Mouse (Mus musculus) erythroblast, embryonic 14.5 days (primary cell): ENCODE results near the gene Cbl. TPM values are rescaled to one million over a fixed set of nuclear protein-coding genes. Genes with fewer than 3 reads are reported as not detected.

ENCODE experiments used
- H3K27me3 ChIP-seq: 2 replicates; pipeline ENCODE4 v1.6.1; 2012; ENCODE audit warnings: inconsistent platforms; ENCODE audit not compliant: control insufficient read depth
- H3K36me3 ChIP-seq: 2 replicates; pipeline ENCODE4 v1.6.1; 2012; ENCODE audit warnings: mild to moderate bottlenecking, inconsistent platforms; ENCODE audit not compliant: control insufficient read depth
- H3K4me1 ChIP-seq: 2 replicates; pipeline ENCODE4 v1.6.1; 2012; ENCODE audit warnings: inconsistent platforms; ENCODE audit not compliant: control insufficient read depth
- H3K4me3 ChIP-seq: replicated peaks from 2 replicates; pipeline ENCODE3; 2012; ENCODE audit warnings: moderate library complexity, mild to moderate bottlenecking, inconsistent platforms
- H3K9me3 ChIP-seq: 2 replicates; pipeline ENCODE4 v1.6.1; 2012; ENCODE audit warnings: low read length, inconsistent platforms, mixed read lengths; ENCODE audit not compliant: control insufficient read depth
- GATA1 ChIP-seq: IDR thresholded peaks from 2 replicates; pipeline ENCODE4 v1.6.1; 2012; ENCODE audit warnings: low read length, inconsistent platforms, mixed read lengths
- TAL1 ChIP-seq: IDR thresholded peaks from 3 replicates; pipeline ENCODE4 v1.6.1; 2012; ENCODE audit warnings: low read length, inconsistent platforms, mixed read lengths
- polyA plus RNA-seq: library from polyadenylated mRNA; stranded (reverse); fragments of >175 nt; gene quantifications from 2 replicates; pipeline ENCODE4 v1.2.3, GENCODE M21; 2012

Cbl gene
- polyA plus RNA-seq, 1 experiment, result 0.16 TPM

- Histone ChIP-seq H3K4me3 (no peak overlapping the region), H3K27me3 (no peaks in the 10 kb centered on the region), H3K9me3 (no peaks in the 10 kb centered on the region), H3K36me3 (no peaks in the 10 kb centered on the region), H3K4me1 (no peaks in the 10 kb centered on the region; the same call in none of the 2 replicates)
- no peak for TF ChIP-seq TAL1
- TF ChIP-seq GATA1, result no peak
Observed at GRCm38 (mm10) chr9:44261388-44261787, 27.5 kb upstream of the Cbl start.

GRCm38 (mm10) chr9:44259014-44259413 is 25.2 kb upstream of the Cbl start:
- TF ChIP-seq GATA1, result no peak
- TF ChIP-seq TAL1, result no peak
- Histone ChIP-seq H3K4me1 (no peaks in the 10 kb centered on the region; the same call in 1 of the 2 replicates), H3K36me3 (no peaks in the 10 kb centered on the region), H3K9me3 (no peaks in the 10 kb centered on the region), H3K4me3 (no peak overlapping the region), H3K27me3 (no peaks in the 10 kb centered on the region)

DNA sequence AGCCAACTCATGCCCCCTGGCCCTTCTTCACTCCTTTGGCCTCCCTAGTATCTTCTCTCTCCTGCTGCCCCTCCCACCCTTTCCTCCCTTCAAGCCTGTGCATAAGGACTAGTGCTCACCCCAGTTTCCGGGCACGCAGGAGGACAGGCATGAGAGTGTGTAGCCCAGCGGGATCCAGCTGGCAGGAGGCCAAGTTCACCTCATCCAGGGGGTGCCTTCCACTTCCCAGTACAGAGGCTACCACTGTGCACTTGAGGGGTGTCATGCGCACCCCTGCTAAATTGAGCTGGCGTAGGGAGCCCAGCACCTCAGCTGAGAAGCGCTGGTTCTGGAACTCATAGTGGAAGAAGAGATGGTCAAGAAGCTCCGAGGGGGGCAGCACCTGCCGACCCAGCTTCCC is 22.4 kb upstream of the Cbl start:
- no peaks in the 10 kb centered on the region for H3K36me3 ChIP-seq
- H3K4me1 ChIP-seq, result peaks cover under 1% of the 10 kb centered on the region; the same call in 1 of the 2 replicates
- TF ChIP-seq TAL1, result no peak
- no peak for TF ChIP-seq GATA1
- no peak overlapping the region for H3K4me3 ChIP-seq
- H3K9me3 ChIP-seq, result no peaks in the 10 kb centered on the region
- H3K27me3 ChIP-seq, result no peaks in the 10 kb centered on the region; the same call in 1 of the 2 replicates

DNA sequence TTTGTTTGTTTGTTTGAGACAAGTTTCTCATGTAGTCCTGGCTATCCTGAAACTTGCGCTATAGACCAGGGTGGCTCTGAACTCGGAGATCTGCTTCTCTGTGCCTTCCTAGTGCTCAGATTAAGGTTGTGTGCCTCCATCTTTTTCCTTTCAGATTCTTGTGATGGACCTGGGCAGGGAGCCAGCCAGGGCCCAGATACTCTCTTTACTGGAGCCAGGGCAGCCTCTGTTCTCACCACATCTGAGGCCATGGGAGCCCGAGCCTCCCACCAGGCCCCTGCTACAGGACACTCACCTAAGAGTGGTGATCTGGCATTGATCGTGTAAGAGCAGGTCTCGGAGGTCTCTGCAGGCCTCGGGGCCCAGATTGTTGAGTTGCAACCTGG is 21.3 kb upstream of the Cbl start:
- no peaks in the 10 kb centered on the region; the same call in 1 of the 2 replicates for H3K27me3 ChIP-seq
- TF ChIP-seq GATA1, result no peak

GRCm38 (mm10) chr9:44254508-44255135 is 20.8 kb upstream of the Cbl start:
- peaks cover 14% of the 10 kb centered on the region for H3K4me1 ChIP-seq
- no peaks in the 10 kb centered on the region; the same call in 1 of the 2 replicates for H3K27me3 ChIP-seq
- H3K9me3 ChIP-seq, result no peaks in the 10 kb centered on the region
- no peak for TF ChIP-seq TAL1
- TF ChIP-seq GATA1, result no peak
- H3K36me3 ChIP-seq, result no peaks in the 10 kb centered on the region
- H3K4me3 ChIP-seq, result no peak overlapping the region

More for the DNA sequence above, 21.3 kb upstream of the Cbl start:
- no peak overlapping the region for H3K4me3 ChIP-seq
- peaks cover 9% of the 10 kb centered on the region for H3K4me1 ChIP-seq
- no peaks in the 10 kb centered on the region for H3K36me3 ChIP-seq
- H3K9me3 ChIP-seq, result no peaks in the 10 kb centered on the region

DNA sequence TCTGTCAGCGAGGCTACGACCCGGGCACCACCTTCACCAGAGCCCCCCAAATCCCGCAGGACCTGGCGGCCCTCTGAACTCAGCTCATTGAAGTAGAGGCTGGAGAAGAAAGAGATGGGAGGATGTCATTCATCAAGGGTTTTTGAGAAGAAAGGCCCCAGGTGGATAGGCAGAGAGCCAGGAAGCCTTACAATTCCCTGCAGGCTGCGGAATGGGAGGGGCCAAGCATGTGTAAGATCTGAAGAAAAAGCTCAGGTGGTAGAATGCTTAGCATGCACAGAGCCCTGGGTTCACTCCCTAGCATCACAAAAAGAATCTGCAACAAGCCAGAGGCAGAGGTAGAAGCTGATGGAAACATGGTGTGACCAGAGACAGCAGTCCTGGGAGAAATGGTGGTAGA is 19.6 kb upstream of the Cbl start:
- H3K27me3 ChIP-seq, result peaks cover 7% of the 10 kb centered on the region
- H3K4me1 ChIP-seq, result peaks cover 21% of the 10 kb centered on the region
- H3K36me3 ChIP-seq, result no peaks in the 10 kb centered on the region
- no peak overlapping the region for H3K4me3 ChIP-seq
- H3K9me3 ChIP-seq, result no peaks in the 10 kb centered on the region
- TF ChIP-seq TAL1 (no peak), GATA1 (no peak)

GRCm38 (mm10) chr9:44251314-44251713 is 17.5 kb upstream of the Cbl start, which contains the start of gene Pdzd3:
Pdzd3 (minus strand) TSS chr9:44251471.
- Histone ChIP-seq H3K4me3 (no peak within 1 kb of the TSS), H3K4me1 (peaks cover 21% of the 10 kb centered on the region), H3K9me3 (no peaks in the 10 kb centered on the region), H3K27me3 (peaks cover 12% of the 10 kb centered on the region), H3K36me3 (no peaks in the 10 kb centered on the region)
- no peak for TF ChIP-seq GATA1
- TF ChIP-seq TAL1, result no peak

DNA sequence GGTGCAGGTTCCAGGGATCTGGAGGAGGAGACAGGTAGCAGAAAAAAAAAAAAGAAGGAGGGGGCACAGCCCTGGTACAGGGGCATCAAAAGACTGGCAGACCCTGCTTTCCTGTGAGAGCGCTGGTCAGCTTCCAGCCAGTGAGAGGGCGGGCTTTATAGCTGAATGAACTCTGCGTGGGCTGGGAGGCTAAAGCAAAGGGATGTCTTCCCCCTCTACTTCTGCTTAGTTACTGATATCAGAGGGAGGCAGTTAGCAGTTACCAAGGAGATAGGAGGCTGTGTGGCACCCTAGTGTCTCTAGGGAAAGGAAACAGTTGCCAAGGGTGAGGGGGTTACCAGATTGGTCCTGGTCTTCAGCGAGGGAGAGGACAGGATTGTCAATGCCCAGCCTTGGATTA is 16.6 kb upstream of the Cbl start:
- Histone ChIP-seq H3K4me3 (no peak overlapping the region), H3K4me1 (peaks cover 21% of the 10 kb centered on the region), H3K36me3 (no peaks in the 10 kb centered on the region), H3K27me3 (peaks cover 12% of the 10 kb centered on the region), H3K9me3 (no peaks in the 10 kb centered on the region)
- TF ChIP-seq TAL1 (no peak), GATA1 (no peak)

GRCm38 (mm10) chr9:44249181-44250146 is 15.6 kb upstream of the Cbl start:
- Histone ChIP-seq H3K27me3 (peaks cover 12% of the 10 kb centered on the region), H3K4me1 (peaks cover 21% of the 10 kb centered on the region), H3K36me3 (no peaks in the 10 kb centered on the region), H3K4me3 (no peak overlapping the region), H3K9me3 (no peaks in the 10 kb centered on the region)
- TF ChIP-seq TAL1 (no peak), GATA1 (no peak)
